Mouse (Mus musculus): ENCODE measurements at regions not wholly inside any gene's neighbourhood (a gene's known extent, or its start where the extent isn't known, plus 50 kb on each side); places are given as distances from the start of the nearest gene placed in this dataset.

DNA sequence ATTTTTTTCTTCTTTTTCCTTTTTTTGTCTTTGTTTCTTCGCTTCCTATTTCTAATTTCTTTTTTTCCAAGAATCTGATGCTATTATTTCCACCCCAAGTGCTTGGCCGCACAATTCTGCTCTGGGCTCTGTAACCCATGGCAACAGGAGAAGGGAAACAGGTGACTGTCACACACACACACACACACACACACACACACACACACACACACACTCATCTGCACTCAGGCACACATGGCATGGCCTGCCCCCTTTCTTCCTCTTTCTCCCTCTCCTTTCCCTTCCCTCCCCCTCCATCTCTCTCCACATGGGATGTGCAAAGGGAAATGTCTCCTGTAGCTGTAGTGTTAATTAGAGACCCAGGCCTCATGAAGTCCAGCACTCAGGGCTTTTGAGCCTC is 239.7 kb downstream of the Mtx2 start:
- no peak for TF ChIP-seq GATA1 (IDR thresholded peaks at IDR 0.05; ENCODE audit: low read length)
- no peak for TF ChIP-seq TAL1 (IDR thresholded peaks at IDR 0.05; ENCODE audit: low read length)

All from erythroblast, embryonic 14.5 days (primary cell).